Mouse (Mus musculus) mouse embryonic stem cell (cell line): ENCODE data around the gene Zbtb21.
"Not testable (repeated sequence)": the region's sequence is repeated elsewhere in the genome, so short reads cannot be mapped to it uniquely, and the experiment has no call there.

ENCODE experiments used
- in situ Hi-C, 2 experiments: fragments of 300-500 bp; cut with MboI; formaldehyde crosslinking; loops; 1 replicate in 1 of 2; 3 replicates in 1 of 2; pipeline ENCODE4 v1.14.3; 2019 to 2020; ENCODE audit warnings: low sequenced_read_pairs in 2 of 2, low pct_unique_long_range_greater_than_20kb in 1 of 2, mixed read lengths in 1 of 2; ENCODE audit not compliant: unreplicated experiment in 1 of 2

Gene Zbtb21

DNA sequence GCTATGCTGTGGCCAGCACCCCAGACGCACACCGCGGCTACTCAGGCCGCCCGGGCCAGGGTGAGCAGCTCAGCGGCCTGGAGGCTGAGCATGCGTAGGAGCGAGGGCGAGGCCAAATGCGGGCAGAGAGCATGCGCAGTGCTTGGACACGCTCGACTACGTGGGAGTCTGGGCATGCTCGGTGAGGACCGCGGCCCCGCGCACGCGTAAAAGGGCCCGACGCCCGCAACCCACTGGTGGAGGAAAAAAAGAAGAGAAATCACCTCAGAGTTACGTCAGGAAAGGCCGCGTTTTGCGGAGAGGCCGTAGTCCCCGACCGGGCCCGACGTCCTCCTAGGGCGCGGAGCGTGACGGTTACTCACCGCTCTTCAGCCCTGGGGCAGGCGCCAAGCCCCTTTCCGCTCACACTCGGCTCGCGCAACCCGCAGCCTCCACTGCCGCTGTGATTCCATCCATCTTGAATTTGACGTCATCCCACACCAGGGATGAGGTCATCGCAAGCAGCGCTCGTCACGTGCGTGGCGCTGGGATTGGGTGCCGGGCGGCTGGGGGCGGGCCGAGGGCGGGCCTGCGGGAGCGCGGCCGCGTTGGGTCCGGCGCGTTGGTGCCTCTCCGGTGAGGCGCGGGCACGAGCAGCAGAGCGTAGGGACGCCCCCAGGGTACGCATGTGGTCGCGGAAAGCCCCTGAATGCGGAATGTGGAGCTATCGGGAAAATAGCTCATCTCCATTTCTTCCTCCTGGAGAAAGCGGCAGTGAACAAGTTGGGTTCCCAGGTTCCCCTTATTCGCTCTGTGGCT lies at the start of gene Zbtb21, which contains the start of gene C2cd2:
TSS of gene Zbtb21 (minus strand) at position 472 of the 798 bp plus-strand sequence.
TSS of gene C2cd2 (minus strand) at position 448 of the 798 bp plus-strand sequence.
- in situ Hi-C loops: no loop called here

DNA sequence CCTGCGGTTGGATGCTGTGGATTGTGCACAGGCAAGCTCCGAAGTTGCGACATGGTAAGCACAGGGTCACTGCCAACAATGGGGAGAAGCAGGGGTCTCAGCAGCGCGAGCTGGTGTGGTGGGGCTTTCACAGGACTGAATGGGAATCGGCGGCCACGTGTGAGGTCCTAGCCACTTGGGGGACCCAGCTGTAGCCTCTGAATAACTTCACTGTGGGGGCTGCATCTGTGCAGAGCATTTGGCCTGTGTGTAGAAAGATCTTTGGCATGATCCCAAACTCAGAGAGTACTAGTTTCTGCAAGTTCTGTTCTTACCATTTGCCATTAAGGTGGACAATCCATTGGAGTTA lies 34.9 kb upstream of the Zbtb21 start:
- in situ Hi-C loops: not testable (repeated sequence)

DNA sequence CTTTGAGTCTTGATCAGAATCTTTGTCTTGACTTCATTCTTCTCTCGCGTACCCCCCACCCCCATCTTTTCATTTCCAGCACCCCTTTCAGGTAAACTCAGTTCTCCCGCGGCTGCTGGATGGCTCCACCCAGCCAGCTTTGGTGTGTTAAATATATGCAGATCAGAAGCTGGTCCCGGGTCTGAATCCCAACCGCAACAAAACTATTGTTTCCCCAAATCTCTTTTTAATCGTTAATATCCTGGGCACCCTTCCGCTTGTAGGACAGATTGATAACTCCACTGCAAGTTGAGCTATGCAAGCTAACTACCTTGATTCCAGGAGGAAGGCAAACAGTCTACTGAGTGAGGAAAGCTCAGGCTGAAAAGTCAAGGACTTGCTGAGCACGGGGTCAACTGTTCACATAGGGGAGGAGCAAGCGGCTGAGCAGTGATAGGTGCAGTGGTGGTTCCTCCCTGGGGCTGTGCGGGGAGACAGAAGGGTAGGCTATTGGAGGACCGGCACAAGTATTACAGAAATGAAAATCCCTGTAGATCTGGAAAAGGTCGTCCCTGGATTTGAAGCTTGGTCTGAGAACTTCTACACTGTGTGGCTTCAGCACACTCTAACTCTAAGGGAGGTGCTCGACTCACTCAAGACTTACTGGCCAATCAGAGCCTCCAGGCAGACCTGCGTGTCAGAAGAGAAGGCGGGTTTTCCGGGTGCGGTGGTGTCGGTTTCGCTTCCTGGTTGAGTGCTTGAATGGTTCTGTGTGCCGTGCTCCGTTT lies 34.4 kb upstream of the Zbtb21 start, which contains the start of gene B230307C23Rik:
TSS of gene B230307C23Rik (plus strand) at position 700 of the 767 bp plus-strand sequence.
- in situ Hi-C loops: no loop called here

DNA sequence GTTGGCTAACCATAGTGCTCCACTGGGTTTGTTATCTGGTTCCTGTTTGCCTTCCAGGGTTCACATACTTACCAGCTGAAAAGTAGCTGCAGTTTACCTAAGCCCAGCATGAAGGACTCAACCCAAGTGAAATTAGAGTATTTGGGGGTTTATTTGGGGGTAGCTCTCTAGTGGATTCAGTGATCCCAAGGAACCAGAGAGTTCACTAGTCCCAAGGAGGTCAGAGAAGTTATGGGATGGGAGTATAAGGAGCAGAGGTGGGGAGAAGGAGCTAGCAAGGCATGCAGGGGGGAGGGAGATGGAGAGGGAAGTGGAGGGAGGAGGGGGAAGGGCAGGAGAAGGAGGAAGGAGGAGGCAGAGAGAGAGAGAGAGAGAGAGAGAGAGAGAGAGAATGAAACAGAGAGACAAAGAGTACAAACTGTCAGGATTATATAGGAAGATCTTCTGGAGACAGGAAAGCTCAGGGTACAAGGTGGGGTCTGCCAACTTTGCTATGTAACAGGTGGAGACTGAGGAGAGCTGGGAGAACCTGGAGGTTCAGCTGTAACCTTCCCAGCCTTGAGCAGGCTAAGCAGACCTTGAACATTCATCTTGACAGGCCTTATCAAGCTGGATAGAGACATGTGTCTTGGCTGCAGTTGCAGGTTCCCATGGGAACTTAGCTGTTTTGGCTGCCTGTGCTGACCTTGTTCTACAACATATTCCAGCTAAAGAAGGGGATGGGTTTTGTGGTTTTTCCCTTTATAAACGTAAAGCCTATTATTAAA lies 33.6 kb upstream of the Zbtb21 start:
- in situ Hi-C loops: no loop called here

DNA sequence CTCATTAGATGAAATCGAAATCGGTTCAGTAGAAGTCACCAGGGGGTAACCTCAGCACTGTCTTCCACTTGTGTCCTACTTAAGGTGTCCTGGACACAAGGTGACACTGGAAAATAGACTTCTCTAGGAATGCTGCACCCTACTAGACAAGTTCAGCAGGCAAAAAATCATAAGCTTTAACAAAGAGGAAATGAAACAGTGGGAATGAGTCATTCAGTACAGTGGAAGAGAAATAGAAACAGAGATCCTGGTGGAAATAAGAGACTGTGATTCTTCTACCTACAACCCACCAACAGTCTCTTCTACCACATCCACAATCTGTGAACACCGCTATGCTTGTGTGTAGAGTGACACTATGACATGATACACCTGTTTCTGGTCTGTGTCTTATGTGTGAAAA lies 30.1 kb upstream of the Zbtb21 start:
- in situ Hi-C loops: not testable (repeated sequence)

DNA sequence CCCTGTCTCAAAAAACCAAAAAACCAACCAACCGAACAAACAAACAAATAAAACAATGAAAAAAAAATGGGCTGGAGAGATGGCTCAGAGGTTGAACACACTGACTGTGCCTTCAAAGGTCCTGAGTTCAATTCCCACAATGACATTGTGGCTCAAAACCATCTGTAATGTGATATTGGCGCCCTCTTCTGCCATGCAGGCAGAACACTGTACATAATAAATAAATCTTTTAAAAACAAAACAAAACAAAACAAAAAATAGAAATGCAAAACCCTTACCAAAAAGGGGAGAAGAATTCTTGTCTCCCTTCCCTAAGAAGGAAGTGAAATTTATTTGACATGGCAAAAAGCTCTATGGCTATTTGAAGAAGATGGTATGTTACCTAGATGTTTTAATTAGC lies 29.1 kb upstream of the Zbtb21 start:
- in situ Hi-C loops: no loop called here

DNA sequence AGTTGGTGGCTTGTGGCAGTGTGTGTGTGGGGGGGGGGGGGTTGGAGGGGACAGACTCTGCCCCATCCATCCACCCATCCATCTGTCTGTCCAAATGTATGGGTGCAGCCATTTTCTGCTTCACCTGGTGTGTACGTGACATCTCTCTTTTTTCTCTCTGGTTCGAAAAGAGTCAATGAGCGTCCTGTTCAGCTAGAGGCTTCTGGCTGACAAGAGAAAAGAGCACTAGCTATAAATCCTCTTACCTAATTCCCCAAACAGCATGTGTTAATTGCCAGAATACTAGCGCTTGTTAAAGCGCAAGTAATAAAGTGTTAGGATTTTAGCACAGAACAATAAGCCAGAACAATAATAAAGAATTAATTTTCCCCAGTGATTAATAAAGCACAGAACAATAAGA lies 22.2 kb upstream of the Zbtb21 start:
- in situ Hi-C loops: no loop called here

DNA sequence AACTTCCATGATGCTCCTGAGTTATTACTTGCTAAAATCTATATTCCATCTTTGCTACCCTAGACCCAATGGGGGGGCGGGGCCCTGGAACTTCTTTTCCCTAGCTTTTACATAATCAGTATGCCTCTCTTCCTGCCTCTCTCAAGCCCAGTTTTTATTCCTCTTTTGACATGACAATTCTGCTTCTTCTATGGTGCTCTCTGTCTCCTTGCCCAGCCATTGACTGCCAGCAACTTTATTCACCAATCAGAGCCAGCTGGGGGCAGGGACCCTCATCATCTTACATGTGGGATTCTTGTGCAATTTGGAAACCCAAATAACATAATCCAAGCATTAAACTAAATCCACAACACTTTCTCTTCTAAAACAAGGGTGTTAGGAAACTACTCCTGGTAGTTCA lies 18.9 kb upstream of the Zbtb21 start:
- in situ Hi-C loops: no loop called here

DNA sequence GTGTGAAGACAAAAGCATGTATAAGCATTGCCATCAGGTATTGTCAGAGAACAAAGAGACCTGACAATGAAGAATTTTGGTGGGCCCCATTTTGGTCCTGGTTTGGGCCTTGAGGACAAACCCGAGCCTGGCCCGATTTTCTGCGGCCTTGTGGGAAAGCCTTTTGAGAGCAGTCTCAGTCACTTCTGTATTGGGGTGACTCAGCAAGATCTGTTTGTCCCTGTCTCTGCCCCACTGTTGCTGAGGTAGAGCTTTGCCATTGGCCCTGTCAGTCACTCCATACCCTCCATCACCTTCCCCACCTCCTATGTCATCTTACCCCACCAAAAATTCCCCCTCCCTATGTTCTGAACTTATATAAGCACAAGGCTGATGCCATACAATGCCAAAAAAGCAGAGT lies 15.3 kb upstream of the Zbtb21 start:
- in situ Hi-C loops: no loop called here

DNA sequence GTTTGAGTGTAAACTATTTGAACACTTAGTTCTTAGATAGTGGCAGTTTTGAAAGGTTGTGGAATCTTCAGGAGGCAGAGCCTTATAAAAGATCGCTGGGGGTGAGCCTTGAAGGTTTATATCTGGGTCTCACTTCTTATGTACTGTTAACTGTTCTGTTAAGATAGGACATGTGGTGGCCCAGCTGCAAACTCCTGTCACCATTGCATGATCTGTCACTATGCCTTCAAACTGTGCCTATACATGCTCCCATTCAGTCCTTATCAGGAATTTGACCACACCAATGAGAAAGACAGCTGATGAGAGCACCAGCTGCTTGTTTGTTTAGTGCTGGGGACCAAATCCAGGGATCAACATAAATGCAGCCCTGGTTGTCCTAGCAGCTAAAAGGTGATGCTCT lies 14.9 kb upstream of the Zbtb21 start:
- in situ Hi-C loops: no loop called here

DNA sequence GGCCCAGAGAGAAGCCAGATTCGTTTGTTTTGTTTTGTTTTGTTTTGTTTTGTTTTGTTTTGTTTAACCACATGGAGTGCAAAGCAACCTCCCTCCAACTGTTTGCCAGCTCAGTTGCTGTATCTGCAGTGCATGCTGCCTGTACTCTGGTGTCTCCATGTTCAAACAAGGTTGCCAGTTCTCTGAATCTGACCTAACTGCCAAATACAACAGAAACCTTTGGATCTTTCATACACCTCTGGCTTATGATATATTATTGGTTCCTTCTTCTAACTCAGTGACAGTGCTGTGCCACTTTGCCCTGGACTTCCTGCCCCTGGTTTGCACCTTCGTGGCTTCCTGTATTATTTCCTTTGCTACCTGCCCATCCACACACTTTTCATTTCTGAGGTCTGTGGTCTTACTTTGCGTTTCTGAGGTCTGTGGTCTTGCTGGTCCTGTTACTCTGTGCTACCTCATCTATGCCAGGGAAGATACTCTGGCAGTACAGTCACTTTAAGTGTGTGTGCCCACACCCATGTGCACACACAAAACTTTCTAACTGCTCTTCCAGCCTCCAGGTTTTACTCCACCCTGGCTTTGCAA lies 1.6 kb upstream of the Zbtb21 start:
- in situ Hi-C loops: no loop called here

DNA sequence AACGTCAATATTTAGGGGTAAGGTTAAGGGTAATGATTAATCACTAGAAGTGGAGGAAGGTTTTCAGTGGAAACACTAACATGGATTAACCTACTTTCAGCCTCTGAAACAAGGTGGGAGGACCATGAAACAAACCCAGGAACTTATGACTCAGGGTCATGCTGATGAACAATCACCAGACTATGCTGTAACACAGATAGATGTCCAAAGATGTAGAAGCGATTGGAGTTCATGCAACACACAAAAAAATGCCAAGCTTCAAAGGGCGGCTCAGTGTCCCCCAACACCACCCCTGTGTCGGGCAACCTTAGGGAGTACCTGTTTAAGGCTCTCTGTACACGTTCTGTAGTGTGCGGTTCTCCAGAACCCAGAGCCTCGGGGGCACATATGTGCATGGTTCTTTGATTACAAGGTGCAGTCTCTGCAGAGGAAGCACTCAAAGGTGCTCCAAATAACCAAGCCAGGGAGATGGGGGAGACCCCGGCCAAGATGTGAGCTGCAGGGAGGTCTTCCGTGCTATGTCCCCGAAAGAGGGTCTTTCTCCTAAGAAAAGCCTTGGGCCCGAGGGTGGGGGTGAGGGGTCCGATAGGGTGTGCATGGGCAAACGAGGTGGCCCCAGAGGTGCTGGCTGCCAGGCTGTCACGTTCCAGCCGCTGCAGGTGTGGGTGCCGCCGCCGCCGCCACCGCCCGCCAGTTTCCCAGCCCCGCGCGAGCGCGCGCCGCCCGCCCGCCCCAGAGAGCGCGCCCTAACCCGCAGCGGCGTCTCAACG lies 856 bp downstream of the Zbtb21 start:
- in situ Hi-C loops: no loop called here

DNA sequence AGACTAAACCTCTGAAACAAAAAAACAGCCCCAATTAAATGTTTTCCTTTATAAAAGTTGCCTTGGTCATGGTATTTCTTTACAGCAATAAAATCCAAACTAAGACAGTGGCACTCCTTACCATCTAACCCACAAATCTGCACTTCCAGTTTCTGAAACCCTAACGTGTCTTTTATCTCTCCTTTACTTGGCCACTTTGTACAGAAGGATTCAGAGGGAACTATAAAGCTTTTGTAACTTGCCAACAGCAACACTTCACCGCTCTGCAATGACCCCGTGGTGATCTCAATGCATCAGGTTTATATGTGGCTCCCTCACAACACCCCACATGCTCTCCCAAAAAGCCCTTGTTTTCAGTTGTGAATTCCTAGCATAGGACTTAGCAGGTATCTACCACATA lies 2.1 kb downstream of the Zbtb21 start:
- in situ Hi-C loops: no loop called here

DNA sequence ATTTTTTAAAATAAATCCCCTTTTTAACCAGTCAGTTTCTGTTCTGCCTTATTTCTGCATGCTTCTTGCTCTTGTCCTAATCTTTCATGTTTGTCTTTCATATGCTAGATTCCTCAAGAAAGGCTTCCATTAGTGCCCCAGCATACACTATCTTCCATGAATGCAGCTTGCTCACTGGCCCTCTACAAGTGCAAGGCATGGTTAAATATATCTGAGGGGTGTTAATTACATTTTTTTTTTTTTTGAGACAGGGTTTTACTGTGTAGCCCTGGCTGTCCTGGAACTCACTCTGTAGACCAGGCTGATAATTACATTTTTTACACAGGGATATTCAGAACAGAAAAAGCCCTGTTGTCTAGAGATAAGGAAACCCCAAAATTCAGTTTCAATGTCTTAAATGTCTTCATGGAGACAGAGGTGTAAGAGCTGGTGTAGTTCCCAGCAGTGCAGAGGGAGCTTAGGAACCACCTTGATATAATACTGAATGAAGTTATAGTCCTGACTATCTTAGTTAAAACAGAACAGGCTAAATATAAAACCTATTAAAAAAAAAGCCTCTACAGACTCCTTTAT lies 3.9 kb downstream of the Zbtb21 start:
- in situ Hi-C loops: no loop called here

DNA sequence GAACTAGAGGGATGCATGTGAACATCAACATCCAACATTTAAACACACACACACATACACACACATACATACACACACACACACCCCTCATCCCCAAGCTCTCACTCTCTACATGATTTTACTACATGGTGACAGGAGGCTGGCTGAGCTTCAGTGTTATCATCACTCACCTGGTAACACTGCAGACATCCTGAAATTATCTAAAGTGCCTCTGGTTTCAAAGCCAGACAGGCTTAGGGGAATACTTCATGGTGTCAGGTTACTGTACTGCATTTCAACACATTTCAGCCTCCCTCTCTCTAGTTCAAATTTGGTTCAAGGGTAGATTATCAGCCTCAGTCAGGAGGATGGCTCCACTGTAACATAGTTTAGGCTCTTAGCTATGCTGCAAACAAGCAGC lies 4.8 kb downstream of the Zbtb21 start:
- in situ Hi-C loops: no loop called here

DNA sequence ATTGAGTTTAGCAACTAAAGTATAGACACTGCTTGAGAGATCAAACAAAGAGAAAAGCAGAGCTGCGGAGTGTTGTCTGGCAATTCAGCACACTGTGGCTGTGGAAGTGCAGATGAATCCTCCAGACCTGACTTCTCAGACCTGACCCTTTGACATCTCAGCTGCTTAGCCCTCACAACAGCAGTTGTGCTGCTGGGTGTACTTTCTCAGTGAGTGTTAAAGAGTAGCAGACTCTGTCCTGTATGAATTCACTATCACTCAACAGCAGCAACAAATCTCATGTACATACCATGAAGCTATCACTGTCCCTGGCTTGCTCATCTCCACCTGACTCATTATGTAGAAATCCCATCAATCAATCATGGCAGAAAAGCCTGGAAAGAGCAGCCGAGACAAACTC lies 6.4 kb downstream of the Zbtb21 start:
- in situ Hi-C loops: no loop called here

DNA sequence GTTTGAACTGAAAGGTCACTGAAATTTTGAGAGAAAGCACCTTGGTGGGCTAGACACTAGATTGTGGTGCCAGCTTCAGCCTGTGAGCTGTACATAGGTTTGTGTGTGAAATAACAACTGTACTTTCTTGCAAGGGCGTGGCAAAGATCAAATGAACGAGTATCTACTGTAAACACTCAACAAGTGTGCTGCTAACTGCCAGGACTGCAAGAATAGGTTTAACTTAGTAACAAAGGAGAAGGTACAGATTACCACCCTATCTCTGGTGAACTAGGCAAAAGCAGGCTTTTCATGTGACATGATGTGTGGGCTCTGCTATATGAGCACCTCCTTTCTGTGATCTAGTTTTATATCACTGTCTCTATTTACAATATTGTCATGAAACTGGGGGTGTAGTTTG lies 9.1 kb downstream of the Zbtb21 start:
- in situ Hi-C loops: no loop called here

DNA sequence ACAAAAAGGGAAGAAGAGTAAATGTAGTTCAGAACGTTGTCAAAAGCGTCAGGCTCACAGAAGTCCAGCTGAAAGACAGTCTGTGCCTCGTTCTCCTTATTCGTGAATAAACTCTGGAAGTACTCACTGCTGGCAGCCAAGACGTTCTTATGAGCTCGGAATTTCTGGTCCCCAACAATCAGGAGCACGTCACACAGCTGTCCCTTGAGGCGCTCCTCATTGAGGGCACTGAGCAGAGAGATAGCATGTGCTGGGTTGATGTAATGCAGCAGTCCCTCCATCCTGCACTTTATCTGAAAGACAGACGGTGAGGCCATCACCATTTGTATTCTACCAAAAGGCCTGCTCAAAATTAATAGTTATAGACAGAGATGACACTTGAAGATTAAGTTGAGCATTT lies 9.6 kb downstream of the Zbtb21 start:
- in situ Hi-C loops: no loop called here
